Mouse (Mus musculus) adrenal gland (tissue): ENCODE measurements around the gene Cnnm2.

Experiments
- intact Hi-C: fragments of 180-260 bp; cut with DNase I; formaldehyde crosslinking; loops from one replicate; pipeline ENCODE4 v1.15.1; 2025

Cnnm2 gene

GRCm38 (mm10) chr19:46837290-46838079, 76.1 kb downstream of the Cnnm2 start:
- intact Hi-C loops = no loop called here

- intact Hi-C loops = no loop called here
Observed at GRCm38 (mm10) chr19:46841016-46841415, 79.6 kb downstream of the Cnnm2 start.

GRCm38 (mm10) chr19:46843030-46843429, 81.6 kb downstream of the Cnnm2 start:
- intact Hi-C loops = no loop called here

- intact Hi-C loops = no loop called here
Observed at GRCm38 (mm10) chr19:46846056-46846455, 84.7 kb downstream of the Cnnm2 start.

GRCm38 (mm10) chr19:46846459-46846858, 85.1 kb downstream of the Cnnm2 start:
- intact Hi-C loops = no loop called here

- intact Hi-C loops = no loop called here
Observed at GRCm38 (mm10) chr19:46848381-46849268, 87.2 kb downstream of the Cnnm2 start.

- intact Hi-C loops = no loop called here
Observed at GRCm38 (mm10) chr19:46849443-46849997, 88.1 kb downstream of the Cnnm2 start.

- intact Hi-C loops = loop anchor here (2.0 kb wide), 1 partner anchor 93 kb away; no protein-coding TSS in a partner anchor
Observed at GRCm38 (mm10) chr19:46856232-46856631, 94.8 kb downstream of the Cnnm2 start.

GRCm38 (mm10) chr19:46856780-46857179, 95.4 kb downstream of the Cnnm2 start:
- intact Hi-C loops = loop anchor here (2.0 kb wide), 1 partner anchor 94 kb away; no protein-coding TSS in a partner anchor

- intact Hi-C loops = loop anchor here (2.0 kb wide), 1 partner anchor 95 kb away; no protein-coding TSS in a partner anchor
Observed at GRCm38 (mm10) chr19:46857277-46857989, 96.0 kb downstream of the Cnnm2 start.

GRCm38 (mm10) chr19:46858200-46858599, 96.8 kb downstream of the Cnnm2 start:
- intact Hi-C loops = no loop called here

- intact Hi-C loops = no loop called here
Observed at GRCm38 (mm10) chr19:46862556-46862955, 101.2 kb downstream of the Cnnm2 start.

GRCm38 (mm10) chr19:46863236-46863927, 102.0 kb downstream of the Cnnm2 start:
- intact Hi-C loops = no loop called here

GRCm38 (mm10) chr19:46864079-46864478, 102.7 kb downstream of the Cnnm2 start:
- intact Hi-C loops = no loop called here

- intact Hi-C loops = loop anchor here (5.0 kb wide), 1 partner anchor 193 kb away; the partner anchor contains the start of gene Cyp17a1
Observed at GRCm38 (mm10) chr19:46864731-46865331, 103.4 kb downstream of the Cnnm2 start.

- intact Hi-C loops = loop anchor here (5.0 kb wide), 1 partner anchor 193 kb away; the partner anchor contains the start of gene Cyp17a1
Observed at GRCm38 (mm10) chr19:46865381-46865780, 104.0 kb downstream of the Cnnm2 start.

- intact Hi-C loops = loop anchor here (1.0 to 5.0 kb wide), 2 partner anchors 108 to 197 kb away; partner anchors contain the start of genes Cnnm2 and Cyp17a1
Observed at GRCm38 (mm10) chr19:46869049-46869448, 107.7 kb downstream of the Cnnm2 start.

- intact Hi-C loops = loop anchor here (1.0 to 5.0 kb wide), 2 partner anchors 108 to 197 kb away; partner anchors contain the start of genes Cnnm2 and Cyp17a1
Observed at GRCm38 (mm10) chr19:46869526-46869925, 108.1 kb downstream of the Cnnm2 start.

GRCm38 (mm10) chr19:46871096-46871495, 109.7 kb downstream of the Cnnm2 start:
- intact Hi-C loops = no loop called here

- intact Hi-C loops = no loop called here
Observed at GRCm38 (mm10) chr19:46871651-46872050, 110.3 kb downstream of the Cnnm2 start.
